Mouse (Mus musculus) gastrocnemius, adult 18-20 months (tissue): ENCODE measurements around the gene 2310022A10Rik. TPM values are rescaled to one million over a fixed set of nuclear protein-coding genes. Genes with fewer than 3 reads are reported as not detected.

Experiments
- DNase-seq: peaks from one replicate; pipeline ENCODE4 v3.0.0; 2021; ENCODE audit warnings: low spot score
- total RNA-seq, 2 experiments: library from RNA; stranded (reverse); gene quantifications; 2 replicates each; pipeline ENCODE4 v1.2.3; 2021

2310022A10Rik gene
- total RNA-seq, 2 experiments from 2014 or later = 103 to 116 TPM

DNA sequence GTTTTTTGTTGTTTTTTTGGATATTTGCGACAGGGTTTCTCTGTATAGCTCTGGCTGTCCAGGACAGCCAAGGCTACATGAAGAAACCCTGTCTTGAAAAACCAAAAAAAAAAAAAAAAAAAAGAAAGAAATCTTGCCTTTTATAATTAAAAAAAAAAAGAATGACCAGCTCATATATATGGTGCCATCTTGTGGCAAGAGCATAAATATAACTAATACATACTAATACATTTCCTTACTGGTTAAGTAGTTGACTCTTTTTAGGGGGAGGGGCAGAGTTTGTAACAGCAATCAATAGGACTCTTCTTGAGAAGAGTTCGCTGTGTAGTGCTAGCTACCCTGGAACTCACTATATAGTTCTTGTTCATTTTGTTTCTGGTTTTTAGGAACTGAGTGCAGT, 34.7 kb downstream of the 2310022A10Rik start:
- no peak for DNase-seq

GRCm38 (mm10) chr7:27590088-27590487, 37.1 kb downstream of the 2310022A10Rik start:
- DNase-seq = no peak

DNA sequence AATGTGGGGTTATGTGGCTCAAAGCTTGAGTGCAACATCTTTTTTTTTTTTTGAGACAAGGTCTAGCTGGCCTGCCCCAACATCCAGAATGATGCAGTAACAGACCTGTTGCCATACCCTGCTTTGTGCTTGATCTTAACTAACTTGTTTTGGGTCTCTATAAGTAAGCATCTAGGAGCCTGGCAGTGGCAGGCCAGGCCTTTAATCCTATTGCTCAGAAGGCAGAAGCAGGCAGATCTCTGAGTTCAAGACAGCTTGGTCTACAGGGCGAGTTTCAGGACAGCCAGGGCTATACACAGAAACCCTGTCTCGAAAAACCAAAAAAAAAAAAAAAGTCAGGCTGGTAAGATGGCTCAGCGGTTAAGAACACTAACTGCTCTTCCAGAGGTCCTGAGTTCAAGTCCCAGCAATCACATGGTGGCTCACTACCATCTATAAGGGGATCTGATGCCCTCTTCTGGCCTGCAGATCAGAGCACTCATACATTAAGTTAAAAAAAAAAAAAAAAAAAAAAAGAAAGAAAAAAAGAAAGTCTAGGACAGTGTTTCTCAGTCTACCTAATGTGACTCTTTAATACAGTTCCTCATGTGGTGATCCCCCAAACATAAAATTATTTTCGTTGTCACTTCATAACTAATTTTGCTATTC, 37.7 kb downstream of the 2310022A10Rik start:
- no peak for DNase-seq

DNA sequence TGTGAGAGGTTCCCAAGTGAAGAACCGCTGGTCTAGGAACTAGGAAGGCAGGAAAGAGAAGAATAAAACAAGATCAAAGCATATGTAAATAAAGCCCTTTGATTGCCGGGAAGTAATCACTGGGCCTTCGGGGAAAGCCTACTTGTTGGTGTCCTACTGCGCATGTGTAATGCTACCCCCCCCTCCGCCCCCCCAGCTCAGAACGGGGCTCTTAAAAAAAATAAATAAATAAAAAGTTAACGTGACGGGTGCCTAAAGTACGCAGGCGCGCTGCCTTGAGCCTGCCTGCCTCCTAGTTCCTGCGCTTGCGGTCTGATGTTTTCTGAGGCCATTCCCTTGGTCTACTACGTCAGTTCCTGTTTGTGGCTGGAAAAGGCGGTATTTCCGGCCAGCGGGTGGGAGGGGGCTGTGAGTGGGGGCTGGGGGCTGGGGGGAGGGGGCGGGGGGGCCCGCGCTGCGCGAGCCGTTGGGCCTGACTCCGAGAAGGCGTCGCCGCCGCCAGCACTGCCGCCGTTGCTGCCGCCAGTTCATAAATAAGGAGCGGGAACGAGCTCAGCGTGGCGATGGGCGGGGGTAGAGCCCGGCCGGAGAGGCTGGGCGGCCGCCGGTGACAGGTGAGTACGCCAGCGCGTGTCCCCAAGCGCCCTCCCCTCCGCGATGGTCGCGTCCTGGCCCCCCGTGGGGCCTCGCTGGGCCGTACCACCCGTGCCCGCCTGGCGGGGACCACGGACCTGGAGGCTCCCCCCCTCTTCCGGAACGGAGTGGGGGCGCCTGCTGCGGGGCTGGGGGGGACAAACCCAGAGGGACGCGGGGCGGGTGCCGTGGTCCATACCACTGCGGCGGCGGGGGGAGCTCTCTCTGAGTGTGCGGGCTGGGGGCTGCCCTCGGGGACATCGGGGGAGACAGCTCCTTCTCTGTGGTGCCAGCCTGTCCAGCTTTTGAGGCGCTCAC, 38.5 kb downstream of the 2310022A10Rik start, which contains the start of gene Akt2:
Gene Akt2 (plus strand): TSS at position 287 of the 951 bp plus-strand sequence.
- DNase-seq = peak; percentile 93

- no peak for DNase-seq
Measured at GRCm38 (mm10) chr7:27592217-27592929, 39.3 kb downstream of the 2310022A10Rik start.

GRCm38 (mm10) chr7:27592934-27593645, 40.1 kb downstream of the 2310022A10Rik start:
- no peak for DNase-seq

- peak; percentile 50 for DNase-seq
Measured at GRCm38 (mm10) chr7:27596586-27597503, 43.8 kb downstream of the 2310022A10Rik start.

DNA sequence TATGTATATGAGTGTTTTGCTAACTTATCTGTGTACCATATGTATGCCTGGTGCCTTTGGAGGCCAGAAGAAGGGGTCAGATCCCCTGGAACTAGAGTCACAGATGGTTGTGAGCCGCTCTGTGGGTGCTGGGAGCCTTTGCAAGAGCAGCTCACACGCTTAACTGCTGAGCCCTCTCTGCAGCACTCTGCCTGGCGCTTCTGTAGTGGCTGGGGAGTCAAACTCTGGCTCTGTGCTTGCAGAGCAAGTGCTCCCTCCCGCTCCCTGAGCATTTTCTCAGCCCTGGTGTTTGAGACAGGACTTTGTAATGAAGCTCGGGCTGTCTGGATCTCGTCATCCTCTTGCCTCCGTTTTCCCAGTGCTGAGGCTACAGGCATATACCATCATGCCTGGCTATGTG, 45.0 kb downstream of the 2310022A10Rik start:
- DNase-seq = no peak

DNA sequence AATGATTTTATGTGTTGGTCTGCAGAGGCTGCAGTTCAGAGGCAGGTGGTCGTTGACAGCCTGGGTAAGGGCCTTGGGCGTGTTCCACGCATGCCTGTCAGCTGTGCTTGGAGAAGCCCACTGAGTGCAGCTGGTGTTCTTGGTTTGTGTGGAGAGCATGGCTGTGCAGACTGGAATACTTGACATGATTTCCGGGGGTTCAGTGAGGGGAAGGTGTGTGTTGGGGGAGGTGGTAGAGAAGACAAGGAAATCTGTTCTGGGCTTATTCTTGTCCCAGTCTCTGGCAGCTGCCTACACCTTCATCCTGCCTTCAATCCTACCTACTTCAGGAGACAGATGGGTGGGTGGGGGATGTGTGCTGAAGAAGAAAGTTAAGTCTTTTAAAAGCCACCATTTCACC, 48.6 kb downstream of the 2310022A10Rik start:
- DNase-seq = no peak

DNA sequence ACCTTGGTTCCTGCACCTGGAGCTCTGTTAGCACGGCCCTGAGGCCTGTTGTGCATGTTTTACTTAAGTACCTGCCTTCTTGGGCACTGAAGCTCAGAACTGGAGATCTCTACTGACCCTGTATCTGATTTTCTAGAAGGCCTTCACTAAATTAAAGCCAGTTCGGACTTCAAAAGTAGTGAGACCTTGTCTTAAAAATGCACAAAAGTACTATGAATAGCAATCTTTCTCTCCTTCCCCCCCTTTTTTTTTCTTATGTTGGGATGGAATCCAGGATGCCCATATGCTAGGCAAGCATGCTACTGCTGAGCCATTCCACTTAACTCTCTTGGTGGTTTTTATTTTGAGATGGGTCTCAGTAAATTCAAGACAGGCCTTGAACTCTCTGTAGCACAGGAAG, 49.1 kb downstream of the 2310022A10Rik start:
- no peak for DNase-seq

- no peak for DNase-seq
Measured at GRCm38 (mm10) chr7:27602835-27603234, 49.8 kb downstream of the 2310022A10Rik start.

DNA sequence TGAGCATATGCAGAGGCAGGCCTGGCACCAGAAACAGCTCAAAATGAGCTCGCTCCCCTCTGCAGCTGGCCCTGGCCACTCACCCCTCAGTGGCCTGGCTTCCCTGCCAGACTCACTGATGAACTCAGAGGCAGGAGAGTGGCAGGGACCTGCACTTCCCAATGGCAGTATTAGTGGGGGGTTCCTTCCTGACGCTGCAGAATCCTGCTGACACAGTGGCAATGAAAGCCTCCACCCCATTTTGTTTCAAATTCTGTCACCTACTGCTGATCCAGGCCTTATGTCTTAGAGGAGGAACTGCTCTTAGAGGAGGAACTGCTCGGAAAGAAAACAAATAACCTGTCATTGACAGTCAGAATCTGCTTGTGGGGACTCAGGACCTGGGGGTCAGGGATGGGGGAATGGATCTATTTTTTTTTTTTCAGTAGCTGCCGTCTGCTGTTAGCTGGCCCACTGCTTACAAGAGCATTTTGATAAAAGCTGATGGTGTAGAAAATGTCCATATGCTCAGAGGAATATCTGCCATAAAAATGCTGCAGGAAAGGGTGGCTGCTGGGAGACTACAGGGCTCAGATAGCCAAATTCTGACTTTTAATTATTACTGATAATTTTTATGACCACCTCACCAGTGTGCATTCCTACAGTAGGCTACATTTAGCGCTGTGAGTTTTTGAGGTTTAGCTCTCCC, 51.8 kb downstream of the 2310022A10Rik start:
- no peak for DNase-seq

DNA sequence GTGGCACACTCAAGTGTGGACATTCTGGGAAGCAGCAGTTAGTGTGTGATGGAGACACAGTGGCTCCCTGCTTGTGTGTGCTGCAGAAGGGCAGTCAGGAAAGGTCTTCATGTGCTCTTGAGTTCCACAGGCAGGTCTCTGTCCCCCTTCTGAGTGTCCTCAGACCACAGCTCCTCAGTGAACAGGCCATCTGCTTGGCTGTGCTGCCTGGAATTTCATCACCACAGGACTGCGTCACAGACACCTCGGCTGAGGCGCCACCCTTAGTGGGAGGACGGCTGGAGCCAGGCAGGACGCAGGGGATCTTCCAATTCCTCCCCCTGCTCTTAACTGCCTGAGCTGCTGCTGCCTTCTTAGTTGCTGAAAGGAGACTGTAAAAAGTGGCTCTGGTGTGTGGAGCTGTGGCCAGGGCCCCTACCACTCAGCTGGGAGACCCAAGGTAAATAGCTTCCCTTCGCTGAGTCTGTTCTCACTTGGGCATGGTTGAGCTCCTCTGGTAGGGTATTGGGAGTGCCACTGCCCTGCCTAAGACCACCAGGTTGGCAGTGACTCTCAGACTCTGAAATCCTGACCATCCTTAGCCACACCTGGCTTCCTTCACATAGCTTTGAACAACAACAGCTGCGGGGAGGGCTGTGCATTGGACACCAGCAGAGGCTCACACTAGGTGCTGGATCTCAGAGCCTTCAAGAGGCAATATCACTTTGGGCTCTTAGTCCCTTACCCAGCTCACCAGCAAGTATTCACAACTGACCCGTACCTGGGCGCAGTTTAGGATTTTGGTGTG, 52.7 kb downstream of the 2310022A10Rik start:
- DNase-seq = peak; percentile 89

GRCm38 (mm10) chr7:27606481-27607254, 53.6 kb downstream of the 2310022A10Rik start:
- no peak for DNase-seq

GRCm38 (mm10) chr7:27607580-27607979, 54.5 kb downstream of the 2310022A10Rik start:
- DNase-seq = peak; percentile 93

GRCm38 (mm10) chr7:27608130-27608529, 55.1 kb downstream of the 2310022A10Rik start:
- no peak for DNase-seq

DNA sequence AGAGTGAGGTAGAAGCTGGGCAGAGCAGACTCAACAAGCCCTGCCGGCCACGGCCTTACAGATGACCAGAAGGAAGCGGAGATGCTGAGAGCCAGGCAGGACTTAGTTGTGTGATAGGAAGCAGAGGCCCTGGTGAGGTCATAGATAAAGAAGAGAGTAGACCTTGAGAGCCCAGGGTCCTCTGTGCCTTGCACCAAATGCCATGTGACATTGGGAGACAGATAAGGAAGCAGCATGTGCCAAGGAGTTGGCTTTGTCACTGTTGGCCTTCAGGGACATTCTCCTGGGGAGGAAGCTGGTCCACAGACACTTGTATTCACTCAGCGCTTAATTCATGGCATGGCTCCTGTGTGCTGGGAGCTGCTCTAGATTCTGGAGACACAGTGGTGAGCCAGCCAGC, 56.3 kb downstream of the 2310022A10Rik start:
- no peak for DNase-seq

GRCm38 (mm10) chr7:27609688-27610087, 56.7 kb downstream of the 2310022A10Rik start:
- DNase-seq = no peak
